Mouse (Mus musculus) midbrain, embryonic 14.5 days (tissue): ENCODE measurements around the gene Cdh13. TPM values are rescaled to one million over a fixed set of nuclear protein-coding genes. Genes with fewer than 3 reads are reported as not detected.

Source experiments
- ATAC-seq: fragments of 200-750 bp; cut with Nextera tagmentation; 2 replicates; pipeline ENCODE4 v1.8.0; 2017; ENCODE audit warnings: moderate number of reproducible peaks, moderate library complexity; ENCODE audit not compliant: low FRiP score, low TSS enrichment
- DNase-seq: peaks from one replicate; pipeline ENCODE4 v3.0.0-alpha.2; 2015
- H3K27ac ChIP-seq: fragments of 300-500 bp; sonication (generic); replicated peaks from 2 replicates; pipeline ENCODE4 v1.5.1; 2014; ENCODE audit warnings: mild to moderate bottlenecking, low read depth, low read length, moderate library complexity
- H3K27me3 ChIP-seq: fragments of 300-500 bp; sonication (generic); 2 replicates; pipeline ENCODE4 v1.6.1; 2014; ENCODE audit warnings: low read length, control low read depth, mixed read lengths; ENCODE audit not compliant: control insufficient read depth, insufficient read depth
- H3K36me3 ChIP-seq: fragments of 300-500 bp; sonication (generic); 2 replicates; pipeline ENCODE4 v1.6.1; 2014; ENCODE audit warnings: low read length, control low read depth; ENCODE audit not compliant: control insufficient read depth, insufficient read depth
- H3K4me1 ChIP-seq: fragments of 300-500 bp; sonication (generic); 2 replicates; pipeline ENCODE4 v1.6.1; 2014; ENCODE audit warnings: mild to moderate bottlenecking, antibody characterized with exemption, low read length, control low read depth; ENCODE audit not compliant: control insufficient read depth, insufficient read depth
- H3K4me2 ChIP-seq: fragments of 300-500 bp; sonication (generic); 2 replicates; pipeline ENCODE4 v1.6.1; 2014; ENCODE audit warnings: mild to moderate bottlenecking, low read length, moderate library complexity
- H3K4me3 ChIP-seq: fragments of 300-500 bp; sonication (generic); replicated peaks from 2 replicates; pipeline ENCODE4 v1.5.1; 2014; ENCODE audit warnings: low read depth, low read length
- H3K9ac ChIP-seq: fragments of 300-500 bp; sonication (generic); replicated peaks from 2 replicates; pipeline ENCODE4 v1.6.1; 2014; ENCODE audit warnings: mild to moderate bottlenecking, low read length, moderate library complexity
- H3K9me3 ChIP-seq: fragments of 300-500 bp; sonication (generic); 2 replicates; pipeline ENCODE4 v1.6.1; 2016; ENCODE audit warnings: low read length, control low read depth, mixed read lengths; ENCODE audit not compliant: control insufficient read depth
- WGBS: fragments of 180-500 bp; shearing (Covaris S2); extraction: QIAGEN DNeasy Blood & Tissue Kit; methylation state at CpG from one replicate; pipeline ENCODE4 v1.1.7; 2014; 5-methylcytosine and 5-hydroxymethylcytosine counted together
- polyA plus RNA-seq: library from polyadenylated mRNA; unstranded; fragments of >200 nt; fragmentation: Nextera tagmentation; extraction: Ambion mirVana; gene quantifications from 2 replicates; pipeline ENCODE4 v1.2.1, GENCODE M21; 2014

Gene Cdh13
- polyA plus RNA-seq, 1 experiment from 2014 or later, result 143 TPM

DNA sequence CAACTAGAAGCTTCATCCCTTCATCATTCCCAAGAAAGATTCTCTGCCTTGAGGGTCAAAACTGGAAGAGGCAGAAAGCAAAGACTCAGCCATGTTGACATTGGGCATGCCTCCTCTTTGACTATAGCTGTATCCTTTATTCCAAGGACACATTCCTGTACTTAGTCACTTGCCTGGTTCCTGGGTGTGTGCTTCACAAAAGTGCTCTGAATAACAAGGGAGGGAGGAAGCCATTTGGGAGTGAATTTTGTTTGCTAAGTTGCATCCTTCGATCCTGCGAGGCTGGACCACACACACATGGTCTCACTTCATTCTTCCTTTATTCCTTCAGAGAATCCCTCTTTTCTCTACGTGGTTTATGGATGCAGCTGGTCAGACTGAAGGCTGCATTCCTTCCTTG lies 125.9 kb downstream of the Cdh13 start:
- Histone ChIP-seq H3K9ac (no peak overlapping the region), H3K9me3 (peaks cover 5% of the 10 kb centered on the region; the same call in 1 of the 2 replicates), H3K4me2 (no peak overlapping the region), H3K4me1 (no peaks in the 10 kb centered on the region), H3K36me3 (no peaks in the 10 kb centered on the region), H3K4me3 (no peak overlapping the region), H3K27me3 (no peaks in the 10 kb centered on the region), H3K27ac (no peak overlapping the region)
- DNase-seq, result no peak
- WGBS, result 83% methylated on average over 3 of the region's 3 CpGs
- ATAC-seq, result no peak

DNA sequence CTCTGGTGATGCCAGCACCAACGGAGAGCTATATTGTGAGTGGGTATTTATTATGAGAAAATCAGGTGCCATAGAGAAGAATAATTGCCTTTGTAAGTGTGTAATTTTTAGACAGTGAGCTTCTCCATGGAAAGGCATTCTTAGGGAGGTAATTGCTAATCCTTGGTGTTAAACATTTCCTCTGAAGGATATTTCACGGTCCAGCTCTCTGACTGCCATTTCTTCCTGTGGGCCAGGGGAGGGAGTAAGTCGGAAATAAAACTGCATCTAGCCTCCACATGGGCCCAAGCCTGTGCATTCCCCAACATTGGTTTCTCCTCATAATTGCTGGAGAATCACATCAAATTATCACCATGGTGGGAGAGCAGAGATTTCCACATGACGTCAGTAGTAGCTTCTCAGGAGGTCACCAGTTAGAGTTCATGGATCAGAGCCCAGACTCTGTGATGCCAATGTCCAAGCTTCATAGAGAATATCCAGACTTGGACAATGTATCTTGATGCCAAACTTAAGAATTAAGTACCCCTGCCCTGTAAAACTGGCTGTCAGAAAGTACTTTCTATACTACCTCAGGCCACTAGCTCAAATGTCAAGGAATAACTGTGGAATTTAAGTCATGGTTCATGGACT lies 126.9 kb downstream of the Cdh13 start:
- WGBS, result 65% methylated on average over 4 of the region's 4 CpGs
- no peak for ATAC-seq
- no peak overlapping the region for H3K27ac ChIP-seq

DNA sequence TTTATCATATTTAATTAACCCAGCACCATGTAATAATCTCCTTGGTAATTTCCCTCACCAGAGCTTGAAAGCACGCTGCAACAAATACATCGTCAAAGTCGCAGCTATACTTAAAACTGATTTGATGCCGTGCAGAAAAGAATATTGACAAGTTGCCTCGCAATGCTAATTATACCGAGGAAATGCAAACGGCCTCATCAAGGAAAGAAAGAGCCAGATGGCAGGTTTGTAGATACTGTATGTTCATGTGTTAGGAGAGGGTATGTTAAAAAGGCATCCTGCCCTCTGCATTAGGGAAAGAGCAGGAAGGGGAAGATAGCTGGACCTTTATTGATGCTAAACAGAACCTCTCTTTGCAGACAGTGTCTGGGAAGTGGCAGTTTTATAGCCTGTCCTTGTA lies 132.1 kb downstream of the Cdh13 start:
- 69% methylated on average over 7 of the region's 7 CpGs for WGBS
- no peaks in the 10 kb centered on the region for H3K4me1 ChIP-seq
- ATAC-seq, result no peak
- no peak overlapping the region for H3K4me3 ChIP-seq
- DNase-seq, result no peak
- H3K9me3 ChIP-seq, result peaks cover 6% of the 10 kb centered on the region; the same call in 1 of the 2 replicates
- H3K27me3 ChIP-seq, result no peaks in the 10 kb centered on the region
- no peak overlapping the region for H3K4me2 ChIP-seq
- no peak overlapping the region for H3K27ac ChIP-seq
- no peak overlapping the region for H3K9ac ChIP-seq
- H3K36me3 ChIP-seq, result no peaks in the 10 kb centered on the region

More for the DNA sequence above, 126.9 kb downstream of the Cdh13 start:
- H3K4me3 ChIP-seq, result no peak overlapping the region
- no peak overlapping the region for H3K9ac ChIP-seq
- peaks cover 6% of the 10 kb centered on the region; the same call in 1 of the 2 replicates for H3K9me3 ChIP-seq
- H3K36me3 ChIP-seq, result no peaks in the 10 kb centered on the region
- H3K4me1 ChIP-seq, result no peaks in the 10 kb centered on the region
- DNase-seq, result no peak
- no peak overlapping the region for H3K4me2 ChIP-seq
- H3K27me3 ChIP-seq, result no peaks in the 10 kb centered on the region

DNA sequence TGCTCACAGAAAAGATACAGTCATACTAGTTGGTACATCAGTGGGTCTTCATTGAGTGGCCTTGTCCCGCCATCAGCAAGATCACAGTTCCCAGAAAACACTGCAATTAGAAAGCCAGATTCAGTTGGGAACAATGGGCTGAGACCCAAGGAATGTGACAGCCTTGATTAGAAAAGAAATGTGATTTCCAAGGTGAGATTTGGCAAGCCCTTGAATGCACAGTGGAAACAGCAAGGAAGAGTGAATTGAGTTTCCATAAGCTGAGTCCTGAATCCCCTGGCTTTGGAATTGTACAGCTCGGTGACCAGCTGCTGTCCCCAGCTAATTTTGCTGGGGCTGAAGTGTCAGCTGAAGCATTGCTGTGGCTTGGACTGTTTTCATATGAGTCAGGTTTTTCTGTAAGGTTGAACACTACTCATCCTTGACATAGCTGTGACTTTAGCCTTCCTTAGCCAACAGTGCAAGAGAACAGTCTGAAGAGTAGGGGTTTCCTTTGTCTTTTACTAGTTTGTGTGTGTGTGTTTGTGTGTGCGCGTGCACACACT lies 133.3 kb downstream of the Cdh13 start:
- Histone ChIP-seq H3K9me3 (peaks cover 6% of the 10 kb centered on the region; the same call in 1 of the 2 replicates), H3K4me3 (no peak overlapping the region), H3K9ac (no peak overlapping the region), H3K4me2 (no peak overlapping the region), H3K36me3 (no peaks in the 10 kb centered on the region), H3K4me1 (no peaks in the 10 kb centered on the region), H3K27me3 (no peaks in the 10 kb centered on the region), H3K27ac (no peak overlapping the region)
- 89% methylated on average over 4 of the region's 4 CpGs for WGBS
- ATAC-seq (no peak), DNase-seq (no peak)

DNA sequence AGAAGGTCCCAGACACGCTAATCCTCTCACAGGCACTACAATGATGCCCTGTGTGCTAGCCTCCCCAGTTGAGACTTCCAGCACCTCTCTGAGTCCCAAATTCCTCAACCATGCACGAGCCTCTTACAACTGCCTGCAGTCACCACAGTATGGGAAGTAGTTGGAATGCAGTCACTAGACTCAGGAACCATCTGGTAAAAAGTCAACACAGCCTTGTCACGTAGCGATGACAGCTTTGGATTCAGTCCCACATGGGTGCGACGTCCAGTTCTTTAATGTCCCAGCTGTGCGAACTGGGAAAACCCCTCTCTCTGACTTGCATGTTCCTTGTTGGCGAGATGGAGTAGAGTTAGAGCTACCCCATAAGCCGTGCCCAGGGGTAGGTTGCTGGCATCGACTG lies 139.1 kb downstream of the Cdh13 start:
- Histone ChIP-seq H3K27me3 (no peaks in the 10 kb centered on the region), H3K27ac (no peak overlapping the region), H3K4me1 (no peaks in the 10 kb centered on the region), H3K9me3 (no peaks in the 10 kb centered on the region), H3K9ac (no peak overlapping the region), H3K4me3 (no peak overlapping the region), H3K36me3 (no peaks in the 10 kb centered on the region), H3K4me2 (no peak overlapping the region)
- no peak for ATAC-seq
- no peak for DNase-seq
- whole genome bisulfite sequencing, result 93% methylated on average over 10 of the region's 10 CpGs

DNA sequence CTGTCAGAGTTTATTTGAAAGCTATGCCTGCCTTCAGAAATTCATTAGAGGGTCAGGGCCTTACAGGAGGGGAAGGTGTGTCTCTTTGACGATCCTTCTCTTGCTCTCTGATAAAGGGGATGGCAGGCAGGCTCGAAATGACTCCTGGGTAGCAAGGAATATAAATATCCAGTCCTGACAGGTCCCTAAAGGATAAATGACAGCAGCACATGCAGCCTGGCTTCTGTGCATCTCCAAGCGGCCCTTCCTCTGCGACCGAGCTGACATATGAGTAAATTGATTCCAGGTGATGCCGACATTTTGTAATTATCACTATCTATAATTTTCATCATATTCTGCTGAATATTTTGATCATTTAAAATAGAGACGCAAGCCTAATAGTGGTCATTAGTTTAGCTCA lies 145.4 kb downstream of the Cdh13 start:
- DNase-seq, result no peak
- WGBS, result 63% methylated on average over 7 of the region's 7 CpGs

DNA sequence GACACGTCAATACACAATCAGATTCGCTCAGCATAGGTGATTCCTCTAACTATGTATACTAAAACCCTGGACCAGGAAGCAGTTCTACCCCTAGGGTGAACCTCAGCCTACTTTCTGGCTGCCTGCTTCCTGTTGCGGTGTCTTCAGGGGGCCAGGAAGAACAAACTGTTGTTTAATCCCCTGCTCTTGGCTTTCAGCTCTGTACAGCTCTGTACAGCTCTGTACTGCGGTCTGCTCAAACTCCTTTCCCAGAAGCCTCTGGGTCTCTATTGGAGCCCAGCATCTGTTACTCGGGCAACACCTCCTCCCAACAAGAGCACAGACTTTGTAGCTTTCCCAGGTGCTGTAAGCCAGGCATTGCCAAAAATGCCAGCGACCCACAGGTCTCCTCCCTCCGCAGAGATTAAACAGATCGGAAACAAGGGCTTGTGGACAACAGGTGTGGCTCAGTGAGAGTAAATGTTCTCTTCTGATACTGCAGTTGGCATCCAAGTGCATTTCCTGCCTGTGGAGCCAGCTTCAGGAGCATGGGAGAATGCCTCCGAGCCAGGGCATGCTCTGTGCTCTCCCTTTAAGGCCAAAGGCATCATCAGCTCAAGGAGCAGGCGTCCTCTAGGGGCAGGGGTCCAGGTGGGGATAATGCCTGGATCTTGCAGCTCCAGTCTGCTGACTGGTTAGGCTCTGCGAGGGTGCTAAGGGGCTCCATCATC lies 148.4 kb downstream of the Cdh13 start:
- Histone ChIP-seq H3K27ac (no peak overlapping the region), H3K9me3 (no peaks in the 10 kb centered on the region), H3K9ac (no peak overlapping the region), H3K27me3 (no peaks in the 10 kb centered on the region), H3K36me3 (no peaks in the 10 kb centered on the region), H3K4me1 (no peaks in the 10 kb centered on the region; the same call in 1 of the 2 replicates), H3K4me2 (no peak overlapping the region), H3K4me3 (no peak overlapping the region)
- ATAC-seq, result no peak
- 85% methylated on average over 11 of the region's 11 CpGs for WGBS
- no peak for DNase-seq

More for the DNA sequence above, 145.4 kb downstream of the Cdh13 start:
- H3K4me3 ChIP-seq, result no peak overlapping the region
- H3K9ac ChIP-seq, result no peak overlapping the region
- H3K36me3 ChIP-seq, result no peaks in the 10 kb centered on the region
- H3K27ac ChIP-seq, result no peak overlapping the region
- H3K4me2 ChIP-seq, result no peak overlapping the region
- ATAC-seq, result no peak
- H3K4me1 ChIP-seq, result no peaks in the 10 kb centered on the region
- H3K9me3 ChIP-seq, result no peaks in the 10 kb centered on the region
- H3K27me3 ChIP-seq, result no peaks in the 10 kb centered on the region

DNA sequence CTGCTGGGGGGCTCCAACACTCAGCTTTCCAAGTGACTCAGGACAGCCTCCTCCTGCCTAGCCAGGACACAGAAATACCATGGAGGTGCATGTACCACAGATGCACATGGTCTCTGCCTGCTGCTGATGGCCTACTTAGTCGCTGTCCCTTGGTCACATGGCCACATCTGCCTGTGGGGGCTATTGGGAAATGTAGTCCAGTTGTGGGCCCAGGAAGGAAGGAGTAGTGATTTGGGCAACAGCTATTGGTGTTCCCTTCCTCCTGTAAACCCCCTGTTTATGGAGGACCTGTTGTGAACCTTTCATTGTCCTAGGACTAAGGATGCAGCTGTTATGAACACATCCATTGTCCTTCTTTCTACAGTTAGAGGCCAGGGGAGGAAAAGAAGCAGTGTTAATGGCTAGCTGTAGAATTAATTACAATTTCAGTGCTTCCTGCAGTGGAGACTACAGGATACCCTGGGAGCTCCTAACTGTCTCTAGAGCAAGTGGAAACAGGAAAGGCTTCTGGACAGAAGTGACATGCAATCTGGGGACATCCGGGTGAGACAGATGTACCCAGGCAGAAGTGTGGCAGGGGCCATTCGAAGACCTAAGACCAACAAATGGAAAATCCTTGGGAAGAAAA lies 150.1 kb downstream of the Cdh13 start:
- no peak overlapping the region for H3K4me2 ChIP-seq
- DNase-seq, result no peak
- no peak overlapping the region for H3K4me3 ChIP-seq
- no peak for ATAC-seq
- H3K4me1 ChIP-seq, result peaks cover 11% of the 10 kb centered on the region
- H3K9me3 ChIP-seq, result no peaks in the 10 kb centered on the region
- H3K36me3 ChIP-seq, result no peaks in the 10 kb centered on the region
- H3K9ac ChIP-seq, result no peak overlapping the region
- H3K27me3 ChIP-seq, result no peaks in the 10 kb centered on the region
- no peak overlapping the region for H3K27ac ChIP-seq
- 89% methylated on average over 3 of the region's 3 CpGs for WGBS
